Mouse (Mus musculus) ES-Bruce4 (cell line): ENCODE results near the gene Il34.

Experiments
- CTCF ChIP-seq: IDR thresholded peaks from one replicate; pipeline ENCODE4 v1.8.1; 2011; ENCODE audit warnings: low read depth, low read length
- EP300 ChIP-seq: IDR thresholded peaks from 2 replicates; pipeline ENCODE4 v1.6.1; 2011; ENCODE audit warnings: low read depth, low read length; ENCODE audit not compliant: insufficient read depth
- POLR2A ChIP-seq: IDR thresholded peaks from one replicate; pipeline ENCODE4 v1.8.1; 2011; ENCODE audit warnings: low read length; ENCODE audit not compliant: insufficient read depth

- TF ChIP-seq EP300, result no peak
- TF ChIP-seq CTCF, result no peak
- no peak for TF ChIP-seq POLR2A
Measured at GRCm38 (mm10) chr8:110761185-110761584, 44.5 kb downstream of the Il34 start.
